Mouse (Mus musculus) 416B (cell line): ENCODE measurements around the gene Nxnl2.

Experiments
- DNase-seq: peaks from one replicate; pipeline ENCODE4 v3.0.0; 2011; ENCODE audit warnings: low read depth

Nxnl2 gene

DNA sequence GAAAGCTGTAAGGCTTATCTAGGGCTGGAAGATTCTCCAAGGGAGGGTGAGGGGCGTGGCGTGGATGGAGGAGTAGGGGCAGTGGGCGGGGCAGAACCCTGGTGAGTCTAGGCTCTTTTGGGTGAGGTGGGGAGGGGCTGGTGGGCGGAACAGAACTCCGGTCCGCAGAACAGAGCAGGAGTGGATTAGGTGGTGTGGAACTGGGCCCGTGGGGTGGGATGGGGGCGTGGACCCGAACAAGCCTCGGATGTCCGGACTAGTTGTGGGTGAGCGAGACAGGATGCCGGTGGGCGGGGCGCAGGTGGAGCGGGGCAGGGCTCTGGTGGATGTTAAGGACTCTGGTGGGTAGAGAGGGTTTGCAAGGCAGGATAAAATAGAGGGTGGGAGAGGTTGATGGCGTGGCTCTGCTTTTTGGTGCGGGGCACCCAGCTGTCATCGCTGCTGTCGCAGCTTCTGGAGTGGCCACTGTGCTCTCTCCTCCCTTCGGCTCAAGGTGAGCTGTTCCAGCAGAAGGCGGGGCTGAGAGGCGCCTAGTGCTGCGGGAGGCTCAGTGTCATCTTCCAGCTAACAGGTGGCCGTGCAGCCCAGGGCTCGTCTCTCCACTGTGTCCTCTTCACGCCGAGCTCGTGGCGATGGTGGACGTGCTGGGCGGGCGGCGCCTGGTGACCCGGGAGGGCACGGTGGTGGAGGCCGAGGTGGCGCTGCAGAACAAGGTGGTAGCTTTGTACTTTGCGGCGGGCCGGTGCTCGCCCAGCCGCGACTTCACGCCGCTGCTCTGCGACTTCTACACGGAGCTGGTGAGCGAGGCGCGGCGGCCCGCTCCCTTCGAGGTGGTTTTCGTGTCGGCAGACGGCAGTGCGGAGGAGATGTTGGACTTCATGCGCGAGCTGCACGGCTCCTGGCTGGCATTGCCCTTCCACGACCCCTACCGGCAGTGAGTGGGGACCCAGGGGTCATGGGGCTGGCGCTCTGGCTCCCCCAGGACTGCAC is at the start of gene Nxnl2:
Gene Nxnl2, plus strand, starts transcription at position 332 of the 990 bp plus-strand sequence.
- no peak for DNase-seq

DNA sequence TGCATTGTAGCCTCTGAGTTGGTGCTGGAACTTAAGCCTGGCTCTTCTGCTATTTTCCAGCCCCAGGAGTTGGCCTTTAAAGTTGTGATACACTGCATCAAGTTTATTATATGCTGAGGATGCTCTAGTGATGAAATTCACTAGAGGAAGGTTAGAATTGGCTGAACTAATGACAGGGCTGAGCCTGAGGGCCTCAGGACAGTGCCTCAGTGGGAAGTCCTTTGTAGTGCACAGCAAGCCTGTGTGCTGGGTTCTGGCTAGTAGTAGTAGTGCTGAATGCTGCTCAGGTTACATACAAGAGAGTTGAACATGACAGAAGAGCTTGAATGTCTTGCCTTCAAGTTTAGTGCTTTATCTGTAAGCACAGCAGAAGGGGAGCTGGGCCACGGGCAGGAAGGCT is 48.9 kb upstream of the Nxnl2 start:
- DNase-seq: peak; percentile 37

DNA sequence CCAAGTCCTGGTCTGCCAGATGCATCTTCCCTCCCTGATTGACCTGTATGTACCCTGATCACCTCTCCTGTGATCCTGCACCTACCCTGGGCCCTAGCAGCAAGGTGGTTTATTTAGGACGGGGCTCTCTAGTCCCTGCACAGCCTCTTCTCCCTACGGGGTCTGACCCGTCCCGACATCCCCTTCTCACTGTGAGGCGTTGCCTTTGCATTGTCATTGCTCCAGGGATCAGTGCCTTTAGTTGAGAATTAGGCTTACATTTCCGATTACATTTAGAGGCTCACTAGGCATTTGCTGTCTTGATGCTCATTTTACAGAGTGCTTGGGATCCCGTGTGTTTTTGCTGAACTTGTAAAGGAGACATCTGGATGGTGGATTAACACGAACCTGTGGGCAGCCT is 48.1 kb upstream of the Nxnl2 start:
- no peak for DNase-seq

DNA sequence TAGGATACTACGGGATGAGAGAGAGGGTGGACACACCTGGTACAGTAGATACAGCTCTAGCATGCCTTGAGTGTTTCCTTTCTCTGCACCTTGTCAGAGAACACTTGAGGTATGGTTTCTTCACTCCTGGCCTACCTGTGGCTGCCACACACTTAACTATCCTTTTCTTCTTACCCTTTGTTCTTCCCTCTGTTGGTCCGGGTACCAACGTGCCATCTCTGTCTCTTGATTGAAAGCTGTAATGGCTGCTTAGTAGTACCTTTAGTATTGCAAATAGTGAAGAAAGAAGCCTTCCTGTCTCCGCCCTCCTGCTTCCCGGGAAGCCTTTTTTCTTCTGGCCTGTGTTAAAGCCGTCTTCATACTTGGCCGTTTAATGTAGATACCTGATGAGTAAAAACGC is 45.5 kb upstream of the Nxnl2 start:
- no peak for DNase-seq

DNA sequence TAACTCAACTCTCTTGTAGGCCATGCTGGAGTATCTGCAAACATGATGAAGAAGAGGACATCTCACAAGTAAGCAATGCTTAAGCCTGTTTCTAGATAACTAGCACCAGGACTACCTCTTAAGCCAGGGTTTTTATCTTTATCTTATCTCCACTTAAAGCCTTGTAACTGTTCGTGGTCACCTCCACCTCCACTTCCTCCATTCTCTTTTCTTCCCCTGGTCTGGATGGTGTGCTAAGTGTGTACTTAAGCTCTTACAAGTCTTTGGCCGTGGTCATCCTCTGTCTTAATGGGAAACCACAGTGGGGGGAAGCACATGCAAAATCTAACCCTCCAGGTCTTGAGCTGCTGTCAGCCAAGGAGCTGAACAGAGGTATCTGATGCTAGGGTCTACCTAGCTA is 42.9 kb upstream of the Nxnl2 start:
- DNase-seq: peak; percentile 83

DNA sequence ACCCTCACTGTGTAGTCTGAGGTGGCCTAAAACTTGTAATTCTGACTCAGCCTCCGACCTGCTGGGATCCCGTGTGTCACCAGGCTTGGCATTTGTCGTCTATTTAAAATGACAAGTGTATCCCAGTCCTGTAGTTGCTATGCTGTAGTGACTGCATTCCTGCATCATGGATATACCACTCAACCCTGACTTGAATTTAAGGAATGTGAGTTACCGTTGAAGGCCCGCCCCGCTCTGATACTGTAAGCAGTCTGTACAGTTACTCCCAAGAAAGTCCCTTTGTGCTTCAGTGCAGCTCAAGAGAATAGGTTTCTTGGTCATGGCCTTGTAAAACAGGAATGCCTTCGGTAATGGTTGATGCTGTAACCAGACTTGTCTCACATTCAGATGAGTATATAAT is 42.4 kb upstream of the Nxnl2 start:
- no peak for DNase-seq

DNA sequence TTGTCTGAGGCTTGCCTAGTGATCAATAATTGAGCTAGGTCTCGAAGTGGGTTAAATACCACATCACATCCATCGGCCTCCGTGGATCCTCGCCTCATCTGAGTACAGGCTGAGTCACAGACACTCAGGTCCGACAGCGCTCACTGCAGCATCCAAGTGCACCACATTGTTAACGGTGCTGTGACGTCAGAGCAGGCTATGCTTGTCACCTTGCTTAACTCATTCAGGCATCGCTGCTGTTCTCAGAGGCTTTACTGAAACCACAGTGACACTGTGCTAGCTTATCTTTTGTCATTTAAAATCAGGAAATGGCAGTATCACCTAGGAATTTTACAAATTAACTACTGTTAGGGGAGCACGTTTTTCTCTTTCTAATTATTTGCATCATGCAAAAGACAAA is 39.6 kb upstream of the Nxnl2 start:
- DNase-seq: no peak

DNA sequence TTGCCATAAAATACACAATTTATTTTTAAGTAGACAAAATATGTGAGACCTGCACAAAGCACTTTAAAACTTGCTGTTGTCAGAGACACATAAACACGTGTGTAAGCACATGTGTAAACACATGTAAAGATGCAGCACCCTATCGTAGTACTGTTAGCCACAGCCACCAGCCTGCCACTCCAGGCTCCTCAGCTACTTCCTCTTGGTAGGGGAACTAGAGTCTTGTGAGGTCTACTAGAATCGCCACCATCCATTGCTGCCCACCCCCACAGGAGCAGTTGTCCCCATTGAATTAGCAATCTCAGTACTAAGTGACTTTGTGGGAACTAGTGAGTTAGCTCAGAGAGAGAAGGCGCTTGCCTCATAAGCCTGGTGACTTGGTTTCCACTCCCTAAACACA is 34.5 kb upstream of the Nxnl2 start:
- no peak for DNase-seq

DNA sequence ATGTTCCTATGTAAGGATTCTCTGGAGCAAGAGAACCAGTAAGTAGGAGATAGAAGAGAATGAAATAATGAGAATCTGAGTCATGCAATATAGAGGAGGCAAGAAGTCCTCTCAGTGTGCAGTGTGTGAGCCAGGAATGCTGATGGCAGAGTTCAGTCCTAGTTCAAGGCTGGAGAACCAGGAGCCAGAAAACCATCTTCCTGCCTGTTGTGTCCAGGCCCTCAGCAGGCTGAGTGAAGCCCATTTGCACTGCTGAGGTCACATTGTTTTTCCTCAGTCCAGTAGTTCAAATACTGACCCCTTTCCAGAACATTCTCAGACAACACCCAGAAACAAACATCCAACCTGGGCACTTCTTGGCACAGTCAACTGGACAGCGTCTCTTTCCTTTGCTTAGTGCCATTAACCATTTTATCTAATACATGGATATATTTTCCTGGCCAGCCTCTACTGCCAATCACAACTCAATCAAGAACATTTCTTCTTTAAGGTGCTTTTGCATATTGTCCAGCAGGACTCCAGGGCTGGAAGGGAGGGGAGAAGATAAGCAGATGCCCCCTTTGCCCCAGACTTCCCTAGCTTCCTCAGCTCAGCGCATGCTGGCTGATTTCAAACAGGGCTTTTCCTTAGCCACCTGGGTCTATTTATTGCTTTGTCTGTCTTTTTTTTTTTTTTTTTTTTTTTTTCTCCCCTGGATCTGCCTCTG is 33.7 kb upstream of the Nxnl2 start:
- no peak for DNase-seq

DNA sequence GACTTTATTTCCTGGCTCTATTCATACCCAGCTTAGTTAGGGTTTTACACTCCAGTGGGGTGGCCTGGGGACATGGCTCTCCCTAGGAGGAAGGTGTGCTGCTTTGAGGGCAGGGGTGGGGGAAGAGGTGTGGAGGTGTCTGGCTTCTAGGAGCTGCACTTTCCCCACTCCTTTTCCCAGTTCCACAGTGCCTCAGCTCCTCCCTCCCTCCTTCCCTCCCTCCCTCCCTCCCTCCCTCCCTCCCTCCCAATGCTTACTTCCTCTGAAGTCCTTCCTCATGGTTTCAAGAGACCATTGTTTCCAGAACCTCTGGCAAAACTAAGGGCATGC is 33.2 kb upstream of the Nxnl2 start:
- no peak for DNase-seq

DNA sequence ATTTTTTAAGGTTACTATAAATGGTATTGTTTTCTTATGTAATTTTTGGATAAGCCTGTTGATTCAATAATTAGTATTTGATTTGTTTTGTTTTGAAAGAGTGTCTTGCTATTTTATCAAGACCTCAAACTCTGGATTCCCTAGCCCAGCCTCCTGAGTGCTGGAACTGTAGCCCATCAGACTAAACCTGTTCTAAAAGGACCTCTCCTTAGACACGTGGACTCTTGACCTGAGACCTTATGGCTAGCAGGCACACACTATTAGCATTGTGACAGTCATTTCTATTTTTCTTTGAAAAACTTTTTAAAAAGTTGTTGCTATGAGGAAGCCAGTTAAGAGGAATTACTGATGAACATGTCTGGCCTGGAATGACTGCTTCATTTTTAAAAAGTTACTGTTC is 23.7 kb upstream of the Nxnl2 start:
- DNase-seq: no peak

DNA sequence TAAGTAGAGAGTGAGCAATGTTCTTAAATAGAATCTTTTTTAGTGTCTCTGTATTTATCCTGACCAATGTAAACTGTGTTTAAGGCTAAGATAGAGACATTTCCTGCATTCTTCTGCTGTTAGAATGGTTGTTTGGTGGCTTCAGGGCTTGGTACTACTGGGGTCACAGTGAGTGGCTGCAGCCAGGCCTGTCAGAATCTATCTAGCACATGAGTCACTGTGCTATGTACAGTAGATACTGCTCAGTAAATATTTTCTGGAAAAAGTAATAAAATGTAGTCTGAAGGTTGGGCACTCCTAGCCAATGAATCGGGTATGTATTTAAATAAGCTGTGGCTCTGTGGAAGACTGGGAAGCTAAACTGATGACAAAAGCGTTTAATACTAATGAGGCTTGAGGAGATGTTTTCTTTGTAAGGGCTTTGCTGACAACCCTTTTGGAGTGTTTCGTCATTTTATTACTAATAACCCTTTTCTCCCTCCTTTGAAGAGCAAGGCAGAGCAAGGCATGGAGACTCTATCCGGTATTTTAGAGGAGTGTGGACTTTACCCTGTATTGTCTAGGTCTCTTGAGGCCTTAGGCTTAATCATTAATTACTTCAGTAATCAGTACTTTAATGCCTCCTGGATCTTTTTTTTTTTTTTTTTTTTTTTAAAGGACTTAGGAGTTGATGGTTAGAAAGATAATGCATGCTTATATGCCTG is 17.7 kb upstream of the Nxnl2 start:
- DNase-seq: no peak

DNA sequence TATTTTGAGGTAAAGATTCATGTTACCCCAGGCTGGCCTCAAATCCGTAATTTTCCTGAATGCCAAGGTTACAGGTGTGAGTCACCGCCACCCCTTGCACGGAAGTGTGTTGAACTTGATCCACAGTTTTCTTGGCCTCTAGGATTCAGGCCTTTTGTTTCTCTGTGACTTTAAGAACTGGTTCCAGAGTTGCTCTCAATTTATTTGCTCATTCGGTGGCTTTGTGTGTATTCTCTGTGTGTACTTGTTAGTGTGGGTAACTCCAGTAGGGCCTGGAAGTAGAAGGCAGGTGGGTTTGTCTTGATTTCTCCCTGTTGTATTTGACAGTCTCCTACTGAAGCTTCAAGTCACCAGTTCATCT is 17.2 kb upstream of the Nxnl2 start:
- no peak for DNase-seq

DNA sequence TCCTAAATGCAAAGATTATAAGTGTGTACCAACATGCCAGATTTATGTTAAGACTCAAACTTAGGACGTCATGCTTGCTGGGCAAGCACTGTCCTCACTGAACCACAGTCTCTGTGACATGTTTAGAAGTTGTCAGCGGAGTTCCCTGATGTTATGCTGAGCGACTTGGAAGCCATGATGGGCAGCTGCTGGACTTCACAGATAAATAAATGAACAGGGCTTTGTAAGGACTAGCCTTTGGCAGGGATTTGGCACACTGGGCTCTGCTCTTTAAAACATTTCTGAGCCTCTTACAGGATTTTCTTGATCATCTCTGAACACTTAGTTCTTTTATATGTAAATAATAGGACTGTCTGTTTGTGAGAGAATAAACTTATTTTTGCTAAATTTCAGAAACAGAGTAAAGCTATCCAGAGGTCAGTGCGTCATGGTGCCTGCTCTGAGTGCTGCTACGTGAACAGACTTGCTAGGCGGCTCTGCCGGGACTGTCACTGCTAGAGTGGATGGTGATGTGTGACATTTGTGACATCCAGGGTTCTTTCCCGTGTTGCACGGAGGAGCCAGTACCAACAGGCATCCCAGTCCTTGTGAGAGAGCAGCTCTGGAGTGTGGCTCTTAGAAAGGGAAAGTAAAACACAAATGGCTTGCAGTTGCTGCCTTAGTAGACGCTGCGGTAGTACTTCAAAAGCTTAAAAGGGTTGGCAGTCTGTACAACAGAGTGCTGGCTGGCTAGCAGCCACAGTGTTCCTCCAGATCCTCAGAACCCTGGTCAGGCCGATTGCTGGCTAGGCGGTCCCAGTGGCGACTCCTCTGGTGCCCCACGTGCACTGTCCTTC is 15.4 kb upstream of the Nxnl2 start:
- no peak for DNase-seq

DNA sequence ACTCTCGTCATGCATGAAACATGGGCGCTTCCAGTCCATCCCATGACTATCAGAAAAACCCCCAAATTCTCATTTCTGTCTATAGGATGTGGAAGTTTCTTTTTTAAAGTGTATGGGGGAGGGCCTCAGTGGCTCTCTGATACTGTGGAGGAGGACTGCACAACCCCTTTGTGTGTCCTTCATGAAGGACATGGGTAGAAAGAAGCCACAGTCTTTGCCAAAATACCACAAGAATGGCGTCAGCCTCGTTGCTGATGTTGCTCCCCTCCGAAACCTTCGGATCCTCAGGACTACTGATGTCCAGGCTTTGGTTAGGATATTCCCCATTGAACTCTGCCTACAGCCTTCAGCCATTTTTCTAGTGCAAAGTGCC is 14.8 kb upstream of the Nxnl2 start:
- DNase-seq: no peak

DNA sequence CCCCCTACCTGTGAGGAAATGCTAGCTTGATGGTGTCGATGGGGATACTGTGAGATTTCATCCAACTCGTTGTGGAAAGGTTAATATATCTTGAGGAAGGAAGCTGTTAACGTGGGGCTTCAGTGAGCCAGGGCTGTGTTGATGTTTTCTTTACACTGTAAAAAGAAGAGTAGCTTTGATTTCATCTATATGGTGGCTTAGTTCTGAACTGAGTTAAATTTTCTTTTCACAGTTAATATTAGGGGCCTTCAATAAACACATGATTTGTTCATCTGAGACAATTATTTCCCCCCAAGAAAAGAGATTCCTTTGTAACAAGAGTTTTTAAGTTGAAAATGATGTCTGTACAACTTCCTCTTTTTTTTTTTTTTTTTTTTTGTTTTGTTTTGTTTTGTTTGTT is 13.5 kb upstream of the Nxnl2 start:
- no peak for DNase-seq

DNA sequence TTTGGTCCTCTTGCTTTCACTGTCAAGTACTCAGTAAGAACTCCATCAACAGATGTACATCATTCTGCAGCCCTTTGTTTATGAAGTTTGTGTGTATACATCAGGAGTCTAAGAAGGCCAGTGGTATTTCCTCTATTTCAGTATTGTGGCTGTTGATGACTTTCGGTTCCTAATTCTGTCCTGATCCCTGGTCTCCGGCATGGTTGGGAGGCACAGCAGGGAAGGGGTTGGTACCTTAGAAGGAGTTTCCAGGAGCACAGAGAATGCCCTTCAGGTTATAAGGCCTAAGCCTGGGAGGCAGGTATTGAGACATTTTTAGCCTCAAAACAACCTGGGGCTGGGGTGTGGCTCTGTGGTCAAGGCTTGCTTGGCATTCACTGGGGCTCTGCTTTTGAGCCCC is 9.2 kb upstream of the Nxnl2 start:
- no peak for DNase-seq

DNA sequence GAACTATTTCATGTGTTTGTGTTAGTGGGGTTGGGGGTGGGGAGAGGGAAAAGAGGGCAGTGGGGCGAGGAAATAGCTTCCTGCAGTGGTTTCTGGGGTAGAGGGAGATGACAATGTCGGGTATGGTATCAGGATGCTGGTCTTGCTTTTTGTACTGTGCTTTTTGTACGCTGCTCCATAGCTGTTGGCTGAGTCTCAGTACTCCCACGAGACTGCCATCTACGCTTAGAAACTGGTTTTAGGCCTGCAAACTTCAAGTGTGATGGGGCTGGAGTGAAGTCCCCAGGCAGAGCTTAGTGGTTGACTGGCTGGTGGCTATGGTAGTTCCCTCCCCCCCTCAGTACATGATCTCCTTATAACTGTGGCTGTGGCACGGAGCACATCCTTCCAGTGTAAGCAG is 8.6 kb upstream of the Nxnl2 start:
- DNase-seq: no peak

DNA sequence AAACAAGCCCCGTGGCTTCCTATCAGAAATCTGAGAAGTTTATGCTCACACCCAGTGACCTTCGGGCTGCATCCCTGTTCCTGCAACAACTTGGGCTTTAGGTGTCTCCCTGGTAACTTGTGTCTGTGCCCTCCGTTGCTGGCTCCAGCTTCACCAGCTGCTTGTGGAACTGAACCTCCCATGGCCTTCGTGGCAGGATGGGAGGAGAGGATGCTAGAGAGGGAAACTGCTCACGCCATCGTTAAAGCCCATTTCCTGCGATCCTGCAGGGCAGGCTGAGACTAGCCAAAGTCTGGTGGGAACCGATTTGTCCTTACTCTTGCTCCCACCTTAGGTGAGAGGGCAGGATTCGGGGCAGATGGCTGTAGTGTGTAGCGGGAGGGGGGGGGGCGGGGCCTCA is 4.1 kb upstream of the Nxnl2 start:
- no peak for DNase-seq

DNA sequence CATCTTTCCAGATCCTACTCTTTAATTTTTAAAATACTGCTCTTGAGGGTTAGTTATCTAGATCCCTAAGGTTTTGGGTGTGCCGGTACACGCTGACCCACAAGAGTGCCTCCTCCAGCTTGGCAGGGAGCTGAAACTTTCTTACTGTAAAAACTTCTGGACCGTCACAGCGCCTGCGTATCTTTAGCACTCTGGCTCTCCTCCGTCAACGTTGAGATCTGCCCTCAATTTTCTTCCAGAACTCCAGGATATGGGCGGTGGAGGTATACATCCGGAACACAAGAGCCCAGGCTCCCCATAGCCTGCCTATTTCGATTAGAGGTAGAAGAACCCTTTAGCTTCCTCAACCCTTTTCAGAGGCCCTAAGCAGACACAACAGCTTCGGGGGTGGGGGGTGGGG is 607 bp upstream of the Nxnl2 start:
- no peak for DNase-seq

DNA sequence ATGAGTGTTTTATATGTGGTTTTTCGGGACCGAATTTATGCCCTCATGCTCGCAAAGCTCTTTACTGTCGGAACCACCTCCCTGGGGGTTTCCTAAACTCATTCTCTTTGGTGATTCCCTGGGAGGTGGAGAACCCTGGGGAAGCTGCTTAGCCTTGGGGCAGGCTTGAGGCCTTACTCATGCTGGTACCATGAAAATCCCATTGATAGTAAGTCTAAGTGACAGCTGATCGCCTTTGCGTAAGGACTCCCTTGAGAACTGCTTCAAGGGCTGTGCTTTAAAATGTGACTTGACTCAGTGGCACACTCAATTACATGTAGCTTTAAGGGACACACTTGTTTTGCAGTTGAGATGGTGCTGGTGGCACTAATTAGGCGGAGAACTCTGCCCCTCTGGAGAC is 1.8 kb downstream of the Nxnl2 start:
- DNase-seq: no peak

DNA sequence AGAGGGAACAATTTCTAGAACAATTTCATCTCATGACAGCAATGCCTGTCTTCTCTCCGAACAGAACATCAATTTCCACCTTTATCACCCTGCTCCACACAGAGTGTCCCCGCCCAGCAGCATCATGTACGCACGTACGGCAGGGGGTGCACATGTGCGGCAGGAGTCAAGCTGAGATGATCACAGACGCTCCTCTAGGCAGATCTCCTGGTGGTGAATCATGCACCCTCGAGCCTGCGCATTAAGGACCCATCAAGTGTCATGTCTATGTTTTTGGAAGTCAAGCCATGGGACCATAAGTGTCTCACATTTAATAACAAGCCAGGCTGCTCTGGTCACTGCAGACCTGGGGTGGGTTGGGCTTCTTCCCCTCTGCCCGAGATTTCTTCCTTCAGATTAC is 8.1 kb downstream of the Nxnl2 start:
- no peak for DNase-seq
